Mouse (Mus musculus): ENCODE results near the gene Atxn1. TPM values are rescaled to one million over a fixed set of nuclear protein-coding genes. Genes with fewer than 3 reads are reported as not detected.

Atxn1 gene
- polyA plus RNA-seq, 1 experiment: 7.2 TPM

GRCm38 (mm10) chr13:45726181-45726580 is 238.6 kb downstream of the Atxn1 start:
- peaks cover 25% of the 10 kb centered on the region for H3K4me1 ChIP-seq (ENCODE audit: control insufficient read depth, insufficient read depth, insufficient read length, low read length)
- H3K27ac ChIP-seq (replicated peaks; ENCODE audit: low read depth, low read length): no peak overlapping the region
- no peak overlapping the region for H3K4me3 ChIP-seq (ENCODE audit: insufficient read depth, low read depth, low read length)

- H3K4me1 ChIP-seq (ENCODE audit: control insufficient read depth, insufficient read depth, insufficient read length, low read length): peaks cover 25% of the 10 kb centered on the region
- H3K27ac ChIP-seq (replicated peaks; ENCODE audit: low read depth, low read length): peak overlapping the region; percentile 67
- H3K4me3 ChIP-seq (ENCODE audit: insufficient read depth, low read depth, low read length): peak overlapping the region; percentile 30; the same call in 1 of the 2 replicates
Measured at GRCm38 (mm10) chr13:45724507-45725259, 240.1 kb downstream of the Atxn1 start.

GRCm38 (mm10) chr13:45722885-45723284 is 241.9 kb downstream of the Atxn1 start:
- H3K4me3 ChIP-seq (ENCODE audit: insufficient read depth, low read depth, low read length): no peak overlapping the region
- H3K27ac ChIP-seq (replicated peaks; ENCODE audit: low read depth, low read length): no peak overlapping the region
- peaks cover 32% of the 10 kb centered on the region for H3K4me1 ChIP-seq (ENCODE audit: control insufficient read depth, insufficient read depth, insufficient read length, low read length)

GRCm38 (mm10) chr13:45721621-45722020 is 243.2 kb downstream of the Atxn1 start:
- Histone ChIP-seq H3K27ac (replicated peaks; ENCODE audit: low read depth, low read length) (peak overlapping the region; percentile 97), H3K4me3 (ENCODE audit: insufficient read depth, low read depth, low read length) (no peak overlapping the region), H3K4me1 (ENCODE audit: control insufficient read depth, insufficient read depth, insufficient read length, low read length) (peaks cover 30% of the 10 kb centered on the region)

- no peak overlapping the region for H3K27ac ChIP-seq (replicated peaks; ENCODE audit: low read depth, low read length)
- H3K4me3 ChIP-seq (ENCODE audit: insufficient read depth, low read depth, low read length): no peak overlapping the region
- peaks cover 21% of the 10 kb centered on the region for H3K4me1 ChIP-seq (ENCODE audit: control insufficient read depth, insufficient read depth, insufficient read length, low read length)
Measured at GRCm38 (mm10) chr13:45718850-45719249, 246.0 kb downstream of the Atxn1 start.

- Histone ChIP-seq H3K27ac (replicated peaks; ENCODE audit: low read depth, low read length) (no peak overlapping the region), H3K4me3 (ENCODE audit: insufficient read depth, low read depth, low read length) (no peak overlapping the region), H3K4me1 (ENCODE audit: control insufficient read depth, insufficient read depth, insufficient read length, low read length) (peaks cover 10% of the 10 kb centered on the region; the same call in 1 of the 2 replicates)
Measured at GRCm38 (mm10) chr13:45715583-45716180, 249.1 kb downstream of the Atxn1 start.

- Histone ChIP-seq H3K4me1 (ENCODE audit: control insufficient read depth, insufficient read depth, insufficient read length, low read length) (no peaks in the 10 kb centered on the region), H3K27ac (replicated peaks; ENCODE audit: low read depth, low read length) (no peak overlapping the region), H3K4me3 (ENCODE audit: insufficient read depth, low read depth, low read length) (no peak overlapping the region)
Measured at GRCm38 (mm10) chr13:45710041-45710440, 254.8 kb downstream of the Atxn1 start.

GRCm38 (mm10) chr13:45709402-45709801 is 255.4 kb downstream of the Atxn1 start:
- Histone ChIP-seq H3K4me3 (ENCODE audit: insufficient read depth, low read depth, low read length) (no peak overlapping the region), H3K27ac (replicated peaks; ENCODE audit: low read depth, low read length) (no peak overlapping the region), H3K4me1 (ENCODE audit: control insufficient read depth, insufficient read depth, insufficient read length, low read length) (no peaks in the 10 kb centered on the region)

GRCm38 (mm10) chr13:45701296-45701790 is 263.5 kb downstream of the Atxn1 start:
- no peak overlapping the region for H3K4me3 ChIP-seq (ENCODE audit: insufficient read depth, low read depth, low read length)
- H3K27ac ChIP-seq (replicated peaks; ENCODE audit: low read depth, low read length): no peak overlapping the region
- peaks cover 11% of the 10 kb centered on the region; the same call in 1 of the 2 replicates for H3K4me1 ChIP-seq (ENCODE audit: control insufficient read depth, insufficient read depth, insufficient read length, low read length)

GRCm38 (mm10) chr13:45698982-45699381 is 265.8 kb downstream of the Atxn1 start:
- Histone ChIP-seq H3K4me3 (ENCODE audit: insufficient read depth, low read depth, low read length) (no peak overlapping the region), H3K4me1 (ENCODE audit: control insufficient read depth, insufficient read depth, insufficient read length, low read length) (peaks cover 11% of the 10 kb centered on the region; the same call in 1 of the 2 replicates), H3K27ac (replicated peaks; ENCODE audit: low read depth, low read length) (no peak overlapping the region)

GRCm38 (mm10) chr13:45696009-45696408 is 268.8 kb downstream of the Atxn1 start:
- H3K4me1 ChIP-seq (ENCODE audit: control insufficient read depth, insufficient read depth, insufficient read length, low read length): peaks cover 29% of the 10 kb centered on the region
- H3K27ac ChIP-seq (replicated peaks; ENCODE audit: low read depth, low read length): no peak overlapping the region
- no peak overlapping the region for H3K4me3 ChIP-seq (ENCODE audit: insufficient read depth, low read depth, low read length)

GRCm38 (mm10) chr13:45694921-45695437 is 269.8 kb downstream of the Atxn1 start:
- H3K27ac ChIP-seq (replicated peaks; ENCODE audit: low read depth, low read length): no peak overlapping the region
- no peak overlapping the region for H3K4me3 ChIP-seq (ENCODE audit: insufficient read depth, low read depth, low read length)
- H3K4me1 ChIP-seq (ENCODE audit: control insufficient read depth, insufficient read depth, insufficient read length, low read length): peaks cover 34% of the 10 kb centered on the region

- Histone ChIP-seq H3K27ac (replicated peaks; ENCODE audit: low read depth, low read length) (peak overlapping the region; percentile 64), H3K4me1 (ENCODE audit: control insufficient read depth, insufficient read depth, insufficient read length, low read length) (peaks cover 31% of the 10 kb centered on the region)
Measured at GRCm38 (mm10) chr13:45693953-45694352, 270.9 kb downstream of the Atxn1 start.

GRCm38 (mm10) chr13:45693534-45693933 is 271.3 kb downstream of the Atxn1 start:
- Histone ChIP-seq H3K4me3 (ENCODE audit: insufficient read depth, low read depth, low read length) (no peak overlapping the region), H3K27ac (replicated peaks; ENCODE audit: low read depth, low read length) (peak overlapping the region; percentile 64), H3K4me1 (ENCODE audit: control insufficient read depth, insufficient read depth, insufficient read length, low read length) (peaks cover 27% of the 10 kb centered on the region)

More at GRCm38 (mm10) chr13:45693953-45694352, 270.9 kb downstream of the Atxn1 start:
- no peak overlapping the region for H3K4me3 ChIP-seq (ENCODE audit: insufficient read depth, low read depth, low read length)

GRCm38 (mm10) chr13:45693126-45693525 is 271.7 kb downstream of the Atxn1 start:
- peak overlapping the region; percentile 64 for H3K27ac ChIP-seq (replicated peaks; ENCODE audit: low read depth, low read length)
- H3K4me3 ChIP-seq (ENCODE audit: insufficient read depth, low read depth, low read length): no peak overlapping the region
- peaks cover 23% of the 10 kb centered on the region for H3K4me1 ChIP-seq (ENCODE audit: control insufficient read depth, insufficient read depth, insufficient read length, low read length)

Data from brown adipose tissue, adult 24 weeks (tissue).